Mouse (Mus musculus): Measurements from ENCODE around the gene Ube2i.

DNA sequence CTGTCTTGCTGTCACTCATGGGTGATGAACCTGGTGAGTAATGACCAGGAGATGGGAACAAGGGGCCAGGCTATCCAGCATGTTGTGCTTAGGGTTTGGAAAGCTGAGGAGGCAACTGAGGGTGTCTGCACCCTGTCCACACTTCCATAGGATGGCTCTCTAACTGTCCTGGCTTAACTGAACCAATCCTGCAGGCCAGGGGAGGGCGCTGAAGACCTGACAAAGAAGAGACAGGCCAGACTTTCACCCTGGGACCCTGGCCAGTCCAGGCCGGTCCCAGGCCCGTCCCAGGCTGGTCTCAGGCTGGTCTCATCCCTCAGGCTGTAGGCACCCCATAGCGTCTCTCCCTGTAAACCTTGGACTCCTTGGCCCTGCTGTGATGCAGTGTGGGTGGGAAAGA lies 16.0 kb upstream of the Ube2i start:
- TF ChIP-seq POLR2A (IDR thresholded peaks at IDR 0.05; ENCODE audit: borderline replicate concordance, insufficient read depth, low read length) (no peak), CTCF (IDR thresholded peaks at IDR 0.05; ENCODE audit: borderline replicate concordance, insufficient read depth, low read depth, low read length) (no peak)
